Mouse (Mus musculus): Measurements from ENCODE around the gene Flt1.
"Not testable (repeated sequence)": the region's sequence is repeated elsewhere in the genome, so short reads cannot be mapped to it uniquely, and the experiment has no call there.

Gene Flt1

DNA sequence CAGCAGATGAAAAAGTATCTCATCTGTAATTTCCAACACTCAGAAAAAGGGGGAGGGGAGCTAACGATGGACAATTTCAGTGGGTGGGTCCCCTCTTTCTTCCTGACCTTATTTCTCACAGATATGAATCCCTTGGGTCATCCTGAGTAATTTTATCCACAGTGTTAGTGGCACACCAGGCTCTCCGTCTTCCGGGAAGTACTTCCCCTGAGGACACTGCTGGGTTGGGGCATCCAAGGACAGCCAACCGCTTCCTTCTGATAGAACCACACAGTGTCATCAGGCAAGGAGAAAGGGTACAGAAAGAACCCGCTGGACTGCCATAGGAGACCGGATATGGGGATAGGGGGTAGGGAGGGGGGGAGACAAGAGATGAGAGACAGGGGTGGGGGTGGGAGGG is 111.2 kb downstream of the Flt1 start:
- DNase-seq (ENCODE audit: low spot score) = no peak

DNA sequence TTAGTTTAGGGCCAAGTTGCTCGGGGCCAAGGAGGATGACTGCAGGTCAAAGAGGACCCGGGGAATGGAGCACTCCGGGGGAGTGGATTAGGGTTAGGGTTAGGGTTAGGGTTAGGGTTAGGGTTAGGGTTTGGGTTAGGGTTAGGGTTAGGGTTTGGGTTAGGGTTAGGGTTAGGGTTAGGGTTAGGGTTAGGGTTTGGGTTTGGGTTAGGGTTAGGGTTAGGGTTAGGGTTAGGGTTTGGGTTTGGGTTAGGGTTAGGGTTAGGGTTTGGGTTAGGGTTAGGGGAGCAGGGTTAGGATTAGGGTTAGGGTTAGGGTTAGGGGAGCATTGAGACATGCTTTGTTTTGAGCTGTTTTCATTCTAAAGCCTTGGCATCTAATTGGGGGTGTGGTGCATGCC is 114.5 kb downstream of the Flt1 start:
- DNase-seq (ENCODE audit: low spot score) = not testable (repeated sequence)

DNA sequence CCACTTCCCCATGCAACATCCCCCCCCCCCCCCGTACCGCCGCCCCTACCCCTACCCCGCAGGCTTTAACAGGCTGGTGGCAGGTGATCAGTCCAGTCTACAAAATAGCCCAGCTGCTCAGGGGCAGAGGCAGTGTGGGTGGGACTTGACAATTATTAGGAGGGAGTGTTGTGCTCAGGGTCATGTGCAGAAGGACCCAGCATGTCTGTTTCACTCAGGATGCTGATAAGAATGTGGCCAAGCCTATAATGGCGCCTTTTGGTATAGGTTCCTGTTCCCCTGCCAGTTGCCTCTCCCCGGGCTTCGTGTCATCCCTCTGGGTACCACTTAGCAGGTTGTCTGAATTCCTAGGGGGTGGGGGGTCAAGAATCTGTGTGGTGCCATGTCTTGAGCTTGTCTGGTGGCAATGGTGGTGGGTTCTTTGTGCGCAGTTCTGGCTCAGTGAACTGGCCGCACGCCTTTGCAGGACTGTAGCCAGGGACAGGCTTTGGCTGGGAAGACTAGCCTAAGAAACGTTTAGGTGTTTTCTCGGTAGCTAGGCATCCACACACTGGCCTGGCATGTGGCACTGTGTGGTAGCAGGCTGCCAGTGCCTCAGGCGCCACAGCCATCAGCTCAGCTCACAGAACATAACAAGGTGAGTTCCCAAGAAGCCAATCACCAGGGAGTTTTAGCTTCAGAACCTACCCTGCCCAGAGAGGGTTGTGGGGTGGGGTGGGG is 118.4 kb downstream of the Flt1 start:
- no peak for DNase-seq (ENCODE audit: low spot score)

DNA sequence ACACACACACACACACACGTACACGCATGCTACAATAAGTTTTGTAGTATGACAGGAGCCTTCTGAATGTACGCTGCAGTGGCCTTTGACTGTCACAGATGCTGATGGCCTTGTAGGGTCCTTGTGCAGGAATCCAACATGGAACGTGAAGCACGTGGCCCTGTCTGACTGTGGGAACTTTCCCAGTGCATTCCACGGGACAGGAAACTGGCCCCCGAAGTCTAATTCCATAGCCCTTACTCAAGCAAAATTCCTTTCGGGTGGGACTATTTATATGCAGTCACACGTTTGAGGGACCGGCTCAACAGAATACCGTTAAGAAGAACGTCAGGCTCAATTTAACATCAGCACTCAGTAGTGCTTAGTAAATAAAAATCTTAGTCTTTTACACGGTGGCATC is 119.1 kb downstream of the Flt1 start:
- no peak for DNase-seq (ENCODE audit: low spot score)

DNA sequence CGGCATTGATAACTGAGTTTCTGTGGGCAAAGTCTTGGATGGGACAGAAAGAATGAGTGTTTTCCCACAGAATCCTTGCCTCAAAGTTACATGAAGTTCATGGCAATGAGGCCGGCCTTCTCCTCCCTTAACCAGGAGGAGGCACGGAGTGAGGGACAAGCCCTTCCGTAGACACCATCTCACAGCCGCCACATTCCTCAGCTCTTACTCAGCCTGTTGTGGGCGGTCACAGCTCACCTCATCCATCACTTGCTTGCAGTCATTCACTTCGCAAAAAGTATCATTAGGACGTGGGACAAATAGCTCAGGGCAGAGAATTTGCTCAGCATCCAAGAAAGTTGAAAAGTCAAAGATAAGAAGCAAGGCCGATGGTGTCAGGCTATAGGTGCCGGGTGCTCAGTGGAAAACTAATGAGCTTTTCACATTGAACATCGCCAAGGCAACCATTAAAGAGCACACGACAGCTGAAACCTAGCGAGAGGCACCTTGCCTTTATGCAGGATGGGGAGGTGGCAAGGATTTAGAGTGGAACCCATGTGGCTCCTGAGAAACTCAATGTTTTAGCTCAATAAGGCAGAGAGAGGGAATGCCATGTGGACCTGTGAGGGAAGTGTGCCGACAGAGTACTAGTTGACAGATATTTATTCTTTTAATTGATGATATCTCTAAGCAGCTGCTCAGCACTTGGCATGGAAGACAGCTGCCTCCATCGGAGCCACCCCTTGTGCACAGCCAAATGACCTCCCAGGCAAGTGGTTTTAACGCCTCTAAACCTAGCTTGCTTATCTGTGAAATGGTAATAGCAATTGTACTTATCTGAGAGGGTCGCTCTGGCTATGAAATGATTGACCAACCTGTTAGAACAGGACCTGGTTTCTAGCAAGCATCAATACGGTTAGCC is 124.1 kb downstream of the Flt1 start:
- DNase-seq (ENCODE audit: low spot score) = peak; percentile 17

DNA sequence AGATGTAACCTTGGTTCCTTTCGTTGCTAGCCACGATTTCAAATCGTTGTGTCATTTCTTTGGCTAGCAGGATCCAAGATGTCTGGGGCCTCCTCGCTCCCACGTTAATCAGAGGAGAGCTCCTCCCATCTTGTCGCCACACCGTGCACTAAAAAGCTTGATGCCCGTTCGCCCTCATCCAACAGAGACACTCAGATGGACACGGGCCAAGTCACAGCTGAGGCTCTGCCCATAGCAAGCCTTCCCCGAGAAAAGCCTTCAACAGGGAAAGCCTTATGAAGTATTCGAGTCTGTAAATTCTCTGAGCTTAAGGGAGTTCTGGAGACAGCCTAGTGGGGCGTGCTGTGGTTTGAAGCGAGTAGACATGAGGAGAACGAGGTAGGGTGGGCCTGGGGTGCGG is 128.0 kb downstream of the Flt1 start:
- no peak for DNase-seq (ENCODE audit: low spot score)

DNA sequence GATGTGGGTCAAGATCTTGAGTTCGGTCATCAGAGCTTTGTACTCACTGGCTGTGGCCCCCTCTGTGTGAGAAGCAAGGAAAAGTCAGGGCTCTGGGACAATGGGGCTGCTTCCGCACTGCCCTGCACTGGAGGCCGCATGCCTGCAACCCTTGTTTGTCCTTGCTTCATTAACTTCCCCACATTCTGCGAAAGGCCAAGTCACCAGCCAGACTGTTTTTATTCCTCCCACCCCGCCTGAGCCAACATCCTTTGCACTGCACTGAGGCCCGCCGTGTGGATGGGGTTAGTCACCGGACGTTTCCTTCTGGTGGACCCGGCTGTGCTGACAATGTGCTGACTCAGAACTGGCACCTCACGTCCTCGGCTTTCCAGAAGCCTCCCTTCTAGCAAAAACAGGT is 136.0 kb downstream of the Flt1 start:
- DNase-seq (ENCODE audit: low spot score) = peak; percentile 35

DNA sequence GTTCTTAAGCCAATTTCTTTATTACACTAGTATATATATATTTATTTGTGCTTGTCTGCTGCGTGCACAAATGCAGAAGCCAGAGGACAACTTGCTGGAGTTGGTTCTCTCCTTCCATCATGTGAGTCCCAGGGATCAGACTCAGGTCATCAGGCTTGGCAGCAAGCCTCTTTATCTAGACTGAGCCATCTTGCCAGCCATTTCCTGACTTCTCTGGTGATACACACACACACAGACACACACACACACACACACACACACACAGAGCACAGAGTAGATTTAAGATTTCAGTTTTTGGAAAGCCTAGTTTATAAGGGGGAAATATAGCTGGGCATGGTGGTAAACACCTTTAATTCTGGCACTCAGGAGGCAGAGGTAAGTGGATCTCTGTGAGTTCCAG is 140.7 kb downstream of the Flt1 start:
- DNase-seq (ENCODE audit: low spot score) = no peak

DNA sequence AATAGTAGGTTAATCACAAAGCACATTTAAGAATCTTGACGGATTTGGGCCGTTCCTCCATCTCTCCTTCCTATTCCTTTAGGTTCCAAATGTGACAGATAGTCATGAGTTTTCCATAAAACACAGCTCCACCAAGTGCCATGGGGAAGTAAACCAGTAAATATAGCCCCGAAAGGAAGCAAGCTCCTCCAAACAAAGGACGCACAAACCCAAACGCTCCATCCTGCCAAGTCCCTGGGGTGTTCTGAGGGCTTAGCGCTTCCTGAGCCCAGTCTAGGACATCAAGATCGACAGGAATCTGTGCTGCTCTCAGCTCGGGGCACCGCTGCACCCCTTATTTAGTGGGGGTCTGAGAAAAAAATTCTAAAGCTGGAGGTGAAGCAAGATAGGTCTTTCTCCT is 141.2 kb downstream of the Flt1 start:
- no peak for DNase-seq (ENCODE audit: low spot score)

DNA sequence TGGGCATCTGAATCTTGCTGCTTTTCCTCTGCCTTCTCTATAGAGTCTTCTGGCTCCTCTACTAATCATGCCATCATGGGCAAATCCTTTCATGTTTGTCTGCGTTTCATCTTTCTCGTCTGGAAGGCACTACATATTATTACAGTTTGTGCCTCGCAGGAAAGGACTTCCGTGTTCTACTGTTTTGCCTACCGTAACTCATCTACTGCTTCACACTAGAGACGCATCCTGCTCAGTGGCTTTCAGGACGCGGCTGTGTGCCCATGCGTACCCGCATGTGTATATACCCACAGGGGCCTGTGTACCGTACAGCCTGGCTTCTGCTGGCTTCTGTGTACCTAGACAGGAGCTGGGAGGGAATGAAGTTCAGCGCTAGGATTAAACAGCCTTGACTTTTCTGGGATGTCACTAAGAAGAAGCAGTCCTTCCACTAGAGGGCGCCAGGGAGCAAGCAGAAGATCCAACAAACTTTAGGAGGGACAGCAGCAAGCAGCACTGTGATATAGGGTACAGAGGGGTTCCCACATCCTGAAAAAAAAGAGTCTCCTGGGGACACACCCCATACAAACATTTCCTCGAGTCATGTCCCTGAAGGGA is 142.0 kb downstream of the Flt1 start:
- peak; percentile 81 for DNase-seq (ENCODE audit: low spot score)

DNA sequence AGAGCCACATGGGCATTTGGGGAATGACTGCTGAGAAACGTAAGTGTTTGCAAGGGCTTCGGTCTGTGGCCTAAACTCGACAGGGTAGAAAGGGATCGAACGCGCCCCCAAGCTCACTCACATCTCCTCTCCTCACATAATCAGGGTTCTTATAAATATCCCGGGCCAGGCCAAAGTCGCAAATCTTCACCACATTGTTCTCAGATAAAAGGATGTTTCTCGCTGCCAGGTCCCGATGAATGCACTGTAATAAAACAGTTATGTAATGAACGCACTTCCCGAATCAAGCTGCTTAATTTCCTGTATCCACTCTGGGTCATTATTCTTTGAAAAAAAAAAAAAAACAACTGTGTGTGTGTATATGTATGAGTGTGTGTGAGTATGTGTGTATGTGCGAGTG is 145.6 kb downstream of the Flt1 start:
- DNase-seq (ENCODE audit: low spot score) = no peak

DNA sequence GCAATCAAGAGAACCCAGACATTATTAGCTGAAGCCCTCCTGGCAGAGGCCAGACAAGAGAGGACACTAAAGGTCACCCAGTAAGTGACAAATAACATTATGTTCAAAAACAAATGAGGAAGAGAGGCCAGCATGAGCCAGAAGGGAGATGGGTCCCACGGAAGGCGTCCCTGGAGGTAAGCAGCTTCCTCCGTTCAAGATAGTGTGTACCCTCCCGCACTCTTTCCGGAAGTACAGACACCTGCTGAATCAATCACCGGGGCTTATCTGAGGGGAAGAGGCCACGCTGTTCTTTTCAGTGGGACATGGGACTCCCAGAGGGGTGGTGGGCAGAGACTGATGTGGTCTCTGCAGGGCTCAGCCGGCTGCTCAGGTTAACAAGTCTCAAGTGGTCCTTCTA is 146.1 kb downstream of the Flt1 start:
- DNase-seq (ENCODE audit: low spot score) = no peak

DNA sequence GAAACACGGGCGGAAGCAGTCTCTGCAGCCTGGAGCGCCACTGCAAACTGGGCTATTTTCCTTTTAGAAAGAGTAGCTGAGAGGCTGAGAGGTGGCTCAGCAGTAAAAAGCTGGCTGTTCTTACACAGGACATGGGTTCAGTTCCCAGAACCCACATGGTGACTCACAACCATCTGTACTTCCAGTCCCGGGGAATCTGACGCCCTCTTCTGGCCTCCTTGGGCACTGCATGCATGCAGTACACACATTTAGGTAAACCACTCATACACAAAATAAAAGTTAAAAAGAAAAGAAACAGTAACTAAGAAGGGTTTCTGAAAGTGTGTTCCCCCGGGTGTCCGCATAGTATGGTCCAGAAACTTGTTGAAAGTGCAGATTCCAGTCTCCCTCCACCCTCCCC is 146.7 kb downstream of the Flt1 start:
- no peak for DNase-seq (ENCODE audit: low spot score)

DNA sequence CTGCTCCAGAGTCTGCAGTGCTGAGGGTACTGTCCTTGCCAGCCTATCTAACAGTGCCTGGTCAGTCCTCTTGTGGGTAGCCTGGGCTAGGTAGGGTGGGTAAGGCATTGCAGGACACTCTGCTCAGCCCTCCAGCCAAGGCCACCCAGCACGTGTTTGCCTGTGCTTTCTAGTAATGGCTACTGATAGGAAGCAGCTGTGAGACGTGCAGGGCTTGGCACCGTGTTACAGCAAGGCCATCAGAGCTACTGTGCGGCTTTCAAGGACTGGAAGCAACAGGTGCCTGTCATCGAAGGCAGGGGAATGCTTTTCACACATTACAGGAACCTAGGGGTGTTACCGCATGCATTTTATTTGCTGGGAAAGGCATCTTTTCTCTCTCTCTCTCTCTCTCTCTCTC is 148.8 kb downstream of the Flt1 start:
- no peak for DNase-seq (ENCODE audit: low spot score)

DNA sequence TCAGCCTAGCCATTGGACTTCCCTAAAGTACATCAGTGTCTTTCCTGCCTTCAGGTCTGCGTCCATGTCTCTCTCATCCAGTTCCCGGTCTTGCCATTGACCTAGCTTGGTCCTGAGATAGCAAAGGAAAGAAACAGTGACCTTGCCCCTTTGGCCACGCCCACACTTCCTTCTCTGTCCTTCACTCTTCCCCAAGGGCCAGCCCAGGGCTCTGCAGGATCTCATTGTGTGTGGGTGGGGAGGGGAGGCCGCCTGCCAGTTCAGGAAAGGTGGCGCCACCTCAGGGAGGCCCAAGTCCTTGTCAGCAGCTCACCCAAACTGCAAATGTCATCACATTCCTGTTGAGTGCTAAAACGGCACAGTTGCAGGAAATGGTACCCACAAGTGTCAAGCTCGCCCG is 151.3 kb downstream of the Flt1 start:
- no peak for DNase-seq (ENCODE audit: low spot score)

DNA sequence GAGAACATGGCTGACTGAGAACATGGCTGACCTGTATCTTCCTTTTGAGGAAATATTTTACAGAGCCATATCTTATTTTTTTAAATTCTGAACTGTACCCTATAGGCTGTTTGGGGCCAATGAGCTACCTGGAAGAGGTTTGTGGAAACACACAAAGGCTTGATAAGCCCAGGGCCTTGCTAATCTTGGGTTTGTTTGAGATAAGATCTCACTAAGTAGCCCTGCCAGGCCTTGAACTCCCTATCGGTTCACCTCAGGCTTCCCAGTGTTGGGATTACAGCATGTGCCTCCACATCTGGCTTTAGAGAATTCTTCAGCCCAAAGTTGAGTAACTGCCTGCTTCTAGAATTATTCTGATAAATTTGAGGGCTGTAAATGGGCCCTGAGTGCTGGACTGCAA is 152.3 kb downstream of the Flt1 start:
- DNase-seq (ENCODE audit: low spot score) = no peak

DNA sequence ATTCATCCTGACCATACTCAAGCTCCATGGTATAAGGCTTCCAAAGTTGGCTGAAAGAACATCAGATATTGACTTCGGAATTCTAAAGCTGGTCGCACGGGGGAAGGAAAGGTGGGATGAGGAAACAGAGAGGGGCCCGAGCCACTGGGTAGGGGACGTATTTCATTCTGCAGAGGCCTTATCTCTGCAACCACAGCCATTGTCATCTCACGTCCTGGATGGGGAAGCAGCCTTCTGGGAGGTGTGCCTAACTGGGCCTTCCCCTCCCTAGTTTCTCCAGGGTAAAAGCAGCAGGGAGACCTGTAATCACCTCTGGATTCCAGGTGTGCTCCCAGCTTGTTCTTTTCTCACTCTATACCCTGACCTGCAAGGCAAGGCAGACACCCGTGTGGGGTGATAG is 153.1 kb downstream of the Flt1 start:
- DNase-seq (ENCODE audit: low spot score) = no peak

DNA sequence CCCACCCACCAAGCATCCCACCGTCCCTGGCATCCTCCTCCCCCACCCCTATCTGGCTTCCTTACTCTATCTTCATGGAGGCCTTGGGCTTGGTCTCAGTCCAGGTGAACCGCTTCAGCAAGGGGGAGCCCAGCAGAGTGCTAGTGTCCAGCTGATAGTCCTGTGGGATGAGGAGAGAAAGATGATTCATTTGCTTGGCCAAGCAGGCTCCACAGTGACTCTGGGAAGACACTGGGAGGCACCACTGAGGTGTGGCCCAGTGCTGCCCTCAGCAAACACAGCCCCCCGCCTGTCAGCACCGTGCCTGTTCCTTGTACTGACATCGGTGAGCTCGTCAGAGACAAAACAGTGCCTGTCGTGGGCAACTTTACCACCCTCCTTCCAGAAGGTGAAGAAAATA is 159.5 kb downstream of the Flt1 start:
- no peak for DNase-seq (ENCODE audit: low spot score)

DNA sequence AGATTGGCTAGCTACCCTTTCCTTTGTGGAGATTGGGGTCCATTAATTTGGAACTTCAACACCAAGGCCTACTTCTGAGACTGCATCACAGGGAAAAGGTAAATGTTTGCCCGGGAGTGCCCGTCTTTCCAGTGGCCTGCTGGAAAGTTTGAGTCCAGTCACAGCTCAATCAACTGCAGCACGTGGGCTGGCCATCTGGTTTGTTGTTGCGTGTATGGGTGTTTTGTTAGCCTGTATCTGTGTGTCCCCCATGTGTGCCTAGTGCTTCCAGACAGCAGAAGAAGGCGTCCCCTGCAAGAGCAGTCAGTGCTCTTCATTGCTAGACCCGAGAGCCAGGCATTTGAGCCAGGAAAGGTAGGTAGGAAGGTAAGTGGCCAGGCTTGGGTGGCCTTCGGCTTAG is 160.4 kb downstream of the Flt1 start:
- DNase-seq (ENCODE audit: low spot score) = no peak

DNA sequence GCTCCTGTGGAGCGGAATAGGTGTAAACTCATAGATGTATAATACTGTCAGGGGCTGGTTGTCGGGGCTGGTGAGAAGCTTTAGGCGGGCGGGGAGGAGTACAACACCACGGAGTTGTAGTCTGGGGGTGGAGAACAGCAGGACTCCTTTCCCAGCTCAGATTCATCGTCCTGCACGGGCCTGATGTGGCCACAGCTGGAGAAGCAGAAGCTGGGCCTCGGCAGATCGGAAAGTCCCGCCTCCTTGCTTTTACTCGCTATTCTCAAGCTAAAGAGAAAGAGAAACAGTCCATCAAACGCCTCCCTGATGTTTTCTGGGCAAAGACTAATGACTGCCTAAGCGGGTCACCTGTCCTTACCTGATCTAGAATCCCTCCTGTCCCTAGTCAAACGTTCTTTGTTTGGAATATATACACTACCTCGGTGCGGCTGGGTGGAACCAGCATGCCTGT is 161.6 kb downstream of the Flt1 start:
- no peak for DNase-seq (ENCODE audit: low spot score)

DNA sequence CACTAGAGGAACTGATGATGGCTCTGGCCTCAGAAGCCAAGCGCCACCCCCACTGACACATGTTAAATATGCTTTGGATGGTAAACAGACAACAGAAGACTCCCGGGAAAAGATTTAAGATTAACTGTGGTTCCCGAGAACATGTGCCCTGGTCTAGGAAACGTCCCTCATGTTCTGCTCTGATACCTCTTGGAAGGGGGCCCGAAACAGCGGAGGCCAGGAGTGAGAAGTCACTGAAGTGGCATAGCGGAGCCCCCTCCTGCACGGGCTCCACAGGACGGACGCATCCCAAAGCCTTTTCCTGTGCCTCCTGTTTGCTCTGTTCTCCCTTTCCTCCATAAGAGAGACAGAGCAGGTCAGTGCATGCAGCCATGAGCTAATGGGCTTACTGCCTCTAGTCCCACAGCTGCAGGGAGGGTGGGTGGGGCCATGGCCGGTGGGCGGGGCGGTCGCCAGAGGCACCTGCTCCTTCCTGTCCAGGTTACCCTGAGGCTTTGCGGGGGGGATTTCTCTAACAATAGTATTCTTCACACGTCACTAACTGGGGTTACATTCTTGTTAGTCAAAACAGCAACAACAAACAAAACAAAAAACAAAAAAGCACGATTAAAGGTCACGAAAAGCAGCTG is 162.2 kb downstream of the Flt1 start:
- DNase-seq (ENCODE audit: low spot score) = no peak

DNA sequence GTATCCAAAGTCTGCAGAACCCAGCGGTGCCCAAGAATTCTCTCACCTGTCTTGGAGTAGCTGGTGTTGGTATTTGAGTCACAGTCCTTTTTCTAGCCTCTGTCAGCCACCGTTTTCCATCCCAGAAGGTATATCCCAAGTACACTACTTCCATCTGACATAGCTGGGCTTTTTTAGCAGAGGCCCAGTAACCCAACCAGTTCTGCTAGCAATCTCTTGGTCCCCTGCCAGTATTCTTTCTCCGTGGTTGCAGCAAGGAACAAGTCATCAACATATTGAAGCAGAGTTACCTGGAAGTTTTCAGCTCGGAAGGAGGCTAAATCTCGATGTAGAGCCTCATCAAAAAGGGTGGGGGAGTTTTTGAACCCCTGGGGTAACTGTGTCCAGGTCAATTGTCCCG is 168.2 kb downstream of the Flt1 start:
- DNase-seq (ENCODE audit: low spot score) = not testable (repeated sequence)
